Mouse (Mus musculus): ENCODE data around the gene Alg14. TPM values are rescaled to one million over a fixed set of nuclear protein-coding genes. Genes with fewer than 3 reads are reported as not detected.

Gene Alg14
- polyA plus RNA-seq, 1 experiment from 2014 or later = 38.2 TPM

GRCm38 (mm10) chr3:121256131-121256530, 35.4 kb upstream of the Alg14 start:
- ATAC-seq (replicated peaks; ENCODE audit: low FRiP score, low read depth) (no peak), DNase-seq (ENCODE audit: low spot score) (no peak)
- no peak overlapping the region for H3K4me3 ChIP-seq (replicated peaks; ENCODE audit: low read depth, low read length)
- no peaks in the 10 kb centered on the region for H3K36me3 ChIP-seq (ENCODE audit: insufficient read depth, low read length)
- H3K27ac ChIP-seq = no peak overlapping the region
- TF ChIP-seq CTCF (IDR thresholded peaks at IDR 0.05; ENCODE audit: low read depth) = no peak
- H3K4me2 ChIP-seq (ENCODE audit: low read length) = no peak overlapping the region
- H3K9ac ChIP-seq (ENCODE audit: low read depth, low read length) = no peak overlapping the region
- 81% methylated on average over 8 of the region's 8 CpGs for WGBS
- no peaks in the 10 kb centered on the region for H3K9me3 ChIP-seq (replicated peaks; ENCODE audit: low read length)
- no peaks in the 10 kb centered on the region for H3K4me1 ChIP-seq (replicated peaks; ENCODE audit: insufficient read depth, low read length)
- H3K27me3 ChIP-seq (ENCODE audit: insufficient read depth, low read length) = peaks cover 11% of the 10 kb centered on the region; the same call in 1 of the 2 replicates

GRCm38 (mm10) chr3:121257418-121257817, 34.2 kb upstream of the Alg14 start:
- no peaks in the 10 kb centered on the region for H3K4me1 ChIP-seq (replicated peaks; ENCODE audit: insufficient read depth, low read length)
- DNase-seq (ENCODE audit: low spot score) (no peak), ATAC-seq (replicated peaks; ENCODE audit: low FRiP score, low read depth) (no peak)
- H3K27ac ChIP-seq = no peak overlapping the region
- no peak overlapping the region for H3K4me3 ChIP-seq (replicated peaks; ENCODE audit: low read depth, low read length)
- H3K9me3 ChIP-seq (replicated peaks; ENCODE audit: low read length) = no peaks in the 10 kb centered on the region
- H3K9ac ChIP-seq (ENCODE audit: low read depth, low read length) = no peak overlapping the region
- H3K27me3 ChIP-seq (ENCODE audit: insufficient read depth, low read length) = peaks cover 21% of the 10 kb centered on the region; the same call in 1 of the 2 replicates
- H3K4me2 ChIP-seq (ENCODE audit: low read length) = no peak overlapping the region
- H3K36me3 ChIP-seq (ENCODE audit: insufficient read depth, low read length) = no peaks in the 10 kb centered on the region
- TF ChIP-seq CTCF (IDR thresholded peaks at IDR 0.05; ENCODE audit: low read depth) = no peak
- 86% methylated on average over 10 of the region's 10 CpGs for WGBS

- TF ChIP-seq CTCF (IDR thresholded peaks at IDR 0.05; ENCODE audit: low read depth) = no peak
- ATAC-seq (replicated peaks; ENCODE audit: low FRiP score, low read depth) = no peak
- no peak overlapping the region for H3K4me3 ChIP-seq (replicated peaks; ENCODE audit: low read depth, low read length)
- H3K4me2 ChIP-seq (ENCODE audit: low read length) = no peak overlapping the region
- DNase-seq (ENCODE audit: low spot score) = no peak
- no peaks in the 10 kb centered on the region for H3K36me3 ChIP-seq (ENCODE audit: insufficient read depth, low read length)
- H3K9me3 ChIP-seq (replicated peaks; ENCODE audit: low read length) = no peaks in the 10 kb centered on the region
- no peak overlapping the region for H3K9ac ChIP-seq (ENCODE audit: low read depth, low read length)
- no peak overlapping the region for H3K27ac ChIP-seq
- H3K27me3 ChIP-seq (ENCODE audit: insufficient read depth, low read length) = peaks cover 21% of the 10 kb centered on the region
- H3K4me1 ChIP-seq (replicated peaks; ENCODE audit: insufficient read depth, low read length) = no peaks in the 10 kb centered on the region
- 48% methylated on average over 20 of the region's 20 CpGs for WGBS
Observed at GRCm38 (mm10) chr3:121258521-121259478, 32.8 kb upstream of the Alg14 start.

- H3K27me3 ChIP-seq (ENCODE audit: insufficient read depth, low read length) = peaks cover 21% of the 10 kb centered on the region
- no peak for ATAC-seq (replicated peaks; ENCODE audit: low FRiP score, low read depth)
- H3K9ac ChIP-seq (ENCODE audit: low read depth, low read length) = no peak overlapping the region
- H3K4me3 ChIP-seq (replicated peaks; ENCODE audit: low read depth, low read length) = no peak overlapping the region
- H3K36me3 ChIP-seq (ENCODE audit: insufficient read depth, low read length) = no peaks in the 10 kb centered on the region
- TF ChIP-seq CTCF (IDR thresholded peaks at IDR 0.05; ENCODE audit: low read depth) = no peak
- DNase-seq (ENCODE audit: low spot score) = no peak
- WGBS = 88% methylated on average over 7 of the region's 7 CpGs
- no peak overlapping the region for H3K4me2 ChIP-seq (ENCODE audit: low read length)
- H3K9me3 ChIP-seq (replicated peaks; ENCODE audit: low read length) = no peaks in the 10 kb centered on the region
- H3K4me1 ChIP-seq (replicated peaks; ENCODE audit: insufficient read depth, low read length) = no peaks in the 10 kb centered on the region
- H3K27ac ChIP-seq = no peak overlapping the region
Observed at GRCm38 (mm10) chr3:121260041-121260440, 31.5 kb upstream of the Alg14 start.

DNA sequence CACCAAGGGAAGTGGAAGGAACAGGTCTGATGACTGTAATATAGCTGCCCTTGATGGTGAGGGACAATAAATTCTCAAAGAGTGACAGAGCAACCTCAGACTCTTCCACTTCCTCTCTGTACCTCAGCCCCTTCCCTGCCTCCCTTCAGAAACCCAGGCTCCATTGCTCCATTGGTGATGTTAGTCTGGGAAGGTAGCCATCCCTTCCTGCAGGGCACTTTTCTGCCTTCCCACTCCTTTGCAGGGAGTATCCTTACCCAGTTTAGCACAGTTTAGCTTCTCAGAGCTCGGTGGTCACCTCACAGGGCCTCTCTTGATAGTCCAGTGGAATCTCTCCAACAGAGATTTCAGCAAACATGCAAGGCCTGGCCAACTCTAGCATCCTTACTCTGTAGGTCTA, 30.7 kb upstream of the Alg14 start:
- no peak overlapping the region for H3K9ac ChIP-seq (ENCODE audit: low read depth, low read length)
- no peak for ATAC-seq (replicated peaks; ENCODE audit: low FRiP score, low read depth)
- H3K4me3 ChIP-seq (replicated peaks; ENCODE audit: low read depth, low read length) = no peak overlapping the region
- DNase-seq (ENCODE audit: low spot score) = no peak
- 67% methylated on average over 1 of the region's 1 CpGs for WGBS
- no peak overlapping the region for H3K27ac ChIP-seq
- no peaks in the 10 kb centered on the region for H3K4me1 ChIP-seq (replicated peaks; ENCODE audit: insufficient read depth, low read length)
- H3K4me2 ChIP-seq (ENCODE audit: low read length) = no peak overlapping the region
- peaks cover 21% of the 10 kb centered on the region for H3K27me3 ChIP-seq (ENCODE audit: insufficient read depth, low read length)
- no peaks in the 10 kb centered on the region for H3K9me3 ChIP-seq (replicated peaks; ENCODE audit: low read length)
- no peaks in the 10 kb centered on the region for H3K36me3 ChIP-seq (ENCODE audit: insufficient read depth, low read length)
- no peak for TF ChIP-seq CTCF (IDR thresholded peaks at IDR 0.05; ENCODE audit: low read depth)

DNA sequence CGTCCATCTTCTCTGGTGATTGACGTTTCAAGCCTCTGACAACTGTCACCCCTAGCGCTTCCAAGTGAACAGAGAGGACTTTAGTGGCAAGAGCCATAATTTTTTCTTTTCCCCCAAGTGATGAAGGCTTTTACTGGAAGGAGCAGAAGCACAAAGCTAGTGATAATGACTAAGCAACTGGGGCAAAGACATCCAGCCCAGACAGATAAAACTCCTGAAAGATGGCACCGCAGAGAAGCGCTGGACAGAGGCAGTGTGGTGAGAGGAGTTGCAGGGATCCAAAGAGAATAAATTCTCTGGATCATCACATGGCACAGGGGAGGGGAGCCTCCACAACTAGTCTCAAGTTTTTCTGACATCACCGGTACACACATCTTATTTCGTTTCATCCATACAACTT, 30.3 kb upstream of the Alg14 start:
- 72% methylated on average over 7 of the region's 7 CpGs for WGBS
- Histone ChIP-seq H3K9me3 (replicated peaks; ENCODE audit: low read length) (no peaks in the 10 kb centered on the region), H3K27me3 (ENCODE audit: insufficient read depth, low read length) (peaks cover 21% of the 10 kb centered on the region), H3K4me2 (ENCODE audit: low read length) (no peak overlapping the region), H3K4me1 (replicated peaks; ENCODE audit: insufficient read depth, low read length) (no peaks in the 10 kb centered on the region), H3K36me3 (ENCODE audit: insufficient read depth, low read length) (no peaks in the 10 kb centered on the region), H3K4me3 (replicated peaks; ENCODE audit: low read depth, low read length) (no peak overlapping the region), H3K27ac (no peak overlapping the region), H3K9ac (ENCODE audit: low read depth, low read length) (no peak overlapping the region)
- no peak for TF ChIP-seq CTCF (IDR thresholded peaks at IDR 0.05; ENCODE audit: low read depth)
- no peak for ATAC-seq (replicated peaks; ENCODE audit: low FRiP score, low read depth)
- no peak for DNase-seq (ENCODE audit: low spot score)
